Mouse (Mus musculus) liver, embryonic 12.5 days (tissue): ENCODE results near the gene Zfp759. TPM values are rescaled to one million over a fixed set of nuclear protein-coding genes. Genes with fewer than 3 reads are reported as not detected.
A peak's percentile ranks its signal among the peaks of the same experiment; 100 is the strongest.
"Not testable (repeated sequence)": the region's sequence is repeated elsewhere in the genome, so short reads cannot be mapped to it uniquely, and the experiment has no call there.

Source experiments
- ATAC-seq: fragments of 200-750 bp; cut with Nextera tagmentation; 2 replicates; pipeline ENCODE4 v1.8.0; 2017; ENCODE audit warnings: moderate number of reproducible peaks, mild to moderate bottlenecking, moderate library complexity
- H3K27ac ChIP-seq: fragments of 300-500 bp; sonication (generic); 2 replicates; pipeline ENCODE4 v1.5.1; 2016; ENCODE audit warnings: mild to moderate bottlenecking
- H3K27me3 ChIP-seq: fragments of 300-500 bp; sonication (generic); replicated peaks from 2 replicates; pipeline ENCODE4 v1.6.1; 2016; ENCODE audit warnings: mild to moderate bottlenecking, moderate library complexity
- H3K36me3 ChIP-seq: fragments of 300-500 bp; sonication (generic); 2 replicates; pipeline ENCODE4 v1.6.1; 2016; ENCODE audit warnings: mild to moderate bottlenecking, moderate library complexity
- H3K4me1 ChIP-seq: fragments of 300-500 bp; sonication (generic); 2 replicates; pipeline ENCODE4 v1.6.1; 2016
- H3K4me2 ChIP-seq: fragments of 300-500 bp; sonication (generic); 2 replicates; pipeline ENCODE4 v1.6.1; 2016; ENCODE audit warnings: mild to moderate bottlenecking, moderate library complexity
- H3K4me3 ChIP-seq: fragments of 300-500 bp; sonication (generic); 2 replicates; pipeline ENCODE4 v1.5.1; 2016; ENCODE audit warnings: mild to moderate bottlenecking, moderate library complexity
- H3K9ac ChIP-seq: fragments of 300-500 bp; sonication (generic); 2 replicates; pipeline ENCODE4 v1.6.1; 2016; ENCODE audit warnings: mild to moderate bottlenecking, moderate library complexity
- H3K9me3 ChIP-seq: fragments of 300-500 bp; sonication (generic); replicated peaks from 2 replicates; pipeline ENCODE4 v1.6.1; 2016; ENCODE audit warnings: mild to moderate bottlenecking, moderate library complexity
- WGBS: fragments of 180-500 bp; shearing (Covaris S2); methylation state at CpG from one replicate; pipeline ENCODE4 v1.1.7; 2016; ENCODE audit not compliant: insufficient replicate concordance; 5-methylcytosine and 5-hydroxymethylcytosine counted together
- polyA plus RNA-seq: library from polyadenylated mRNA; unstranded; fragments of >200 nt; fragmentation: Nextera tagmentation; extraction: Ambion mirVana; gene quantifications from 2 replicates; pipeline ENCODE4 v1.2.1, GENCODE M21; 2016

Gene Zfp759
- polyA plus RNA-seq, 1 experiment from 2014 or later, result 0.64 TPM

GRCm38 (mm10) chr13:67116163-67116562 lies 5.3 kb upstream of the Zfp759 start, which contains the start of gene Rslcan18:
Gene Rslcan18 (minus strand): TSS chr13:67116263.
- not testable (repeated sequence) for H3K9ac ChIP-seq, H3K4me1 ChIP-seq, H3K27me3 ChIP-seq, ATAC-seq, H3K4me2 ChIP-seq, H3K4me3 ChIP-seq, H3K36me3 ChIP-seq, H3K9me3 ChIP-seq, H3K27ac ChIP-seq
- WGBS, result 80% methylated on average over 8 of the region's 8 CpGs

GRCm38 (mm10) chr13:67124460-67124859 lies 3.0 kb downstream of the Zfp759 start:
- Histone ChIP-seq H3K4me2 (no peak overlapping the region), H3K27ac (no peak overlapping the region), H3K36me3 (no peaks in the 10 kb centered on the region), H3K9ac (no peak overlapping the region), H3K4me1 (peaks cover 9% of the 10 kb centered on the region), H3K27me3 (no peaks in the 10 kb centered on the region), H3K9me3 (no peaks in the 10 kb centered on the region), H3K4me3 (no peak overlapping the region)
- ATAC-seq, result no peak
- WGBS, result 62% methylated on average over 1 of the region's 1 CpGs

GRCm38 (mm10) chr13:67127507-67127906 lies 6.0 kb downstream of the Zfp759 start:
- WGBS, result 67% methylated on average over 10 of the region's 10 CpGs
- not testable (repeated sequence) for H3K4me1 ChIP-seq, H3K9ac ChIP-seq, ATAC-seq, H3K36me3 ChIP-seq, H3K27ac ChIP-seq, H3K27me3 ChIP-seq, H3K9me3 ChIP-seq, H3K4me3 ChIP-seq
- H3K4me2 ChIP-seq, result peak overlapping the region; percentile 72

GRCm38 (mm10) chr13:67128038-67128721 lies 6.7 kb downstream of the Zfp759 start:
- H3K9ac ChIP-seq, result peak overlapping the region; percentile 64
- peak overlapping the region; percentile 64 for H3K4me3 ChIP-seq
- no peak overlapping the region for H3K27ac ChIP-seq
- no peaks in the 10 kb centered on the region for H3K9me3 ChIP-seq
- H3K36me3 ChIP-seq, result no peaks in the 10 kb centered on the region
- ATAC-seq, result peak; percentile 89
- peaks cover 9% of the 10 kb centered on the region for H3K4me1 ChIP-seq
- 2% methylated on average over 18 of the region's 18 CpGs for WGBS
- no peaks in the 10 kb centered on the region for H3K27me3 ChIP-seq
- H3K4me2 ChIP-seq, result peak overlapping the region; percentile 72

GRCm38 (mm10) chr13:67166122-67166521 lies 44.7 kb downstream of the Zfp759 start:
- H3K4me3 ChIP-seq, ATAC-seq: not testable (repeated sequence)
- WGBS, result 47% methylated on average over 4 of the region's 4 CpGs

GRCm38 (mm10) chr13:67172991-67173722 lies 51.7 kb downstream of the Zfp759 start, which contains the start of gene Rsl1:
Gene Rsl1 (plus strand): TSS chr13:67173182.
- H3K27ac ChIP-seq, H3K9me3 ChIP-seq, H3K4me1 ChIP-seq, H3K27me3 ChIP-seq: not testable (repeated sequence)
- ATAC-seq, result peak; percentile 93
- WGBS, result 1% methylated on average over 17 of the region's 17 CpGs
- H3K36me3 ChIP-seq, result peaks cover 12% of the 10 kb centered on the region; the same call in 1 of the 2 replicates
- H3K4me3 ChIP-seq, result peak within 1 kb of the TSS; percentile 63
- H3K9ac ChIP-seq, result peak within 1 kb of the TSS; percentile 68
- H3K4me2 ChIP-seq, result peak within 1 kb of the TSS; percentile 76

More at GRCm38 (mm10) chr13:67166122-67166521, 44.7 kb downstream of the Zfp759 start:
- H3K4me1 ChIP-seq, H3K27ac ChIP-seq, H3K36me3 ChIP-seq, H3K4me2 ChIP-seq, H3K9me3 ChIP-seq, H3K27me3 ChIP-seq, H3K9ac ChIP-seq: not testable (repeated sequence)

GRCm38 (mm10) chr13:67173723-67174055 lies 52.2 kb downstream of the Zfp759 start:
- Histone ChIP-seq H3K4me3 (peak overlapping the region; percentile 63), H3K4me1 (peaks cover 6% of the 10 kb centered on the region; the same call in 1 of the 2 replicates)

More at GRCm38 (mm10) chr13:67173723-67174055, 52.2 kb downstream of the Zfp759 start:
- Histone ChIP-seq H3K27ac (no peak overlapping the region), H3K27me3 (no peaks in the 10 kb centered on the region), H3K36me3 (peaks cover 15% of the 10 kb centered on the region; the same call in 1 of the 2 replicates), H3K9ac (peak overlapping the region; percentile 68), H3K4me2 (peak overlapping the region; percentile 76), H3K9me3 (no peaks in the 10 kb centered on the region)
- ATAC-seq, result no peak
- 20% methylated on average over 5 of the region's 5 CpGs for WGBS

Other genes starting within 250 kb of the Zfp759 start
- gene Gm10767, start 216.7 kb upstream of the Zfp759 start, polyA plus RNA-seq, result 0.36 and 0.56 TPM in 2 replicates
- gene Zfp712, start 60.5 kb upstream of the Zfp759 start, polyA plus RNA-seq, result 1.0 and 1.1 TPM in 2 replicates
- gene Zfp708, start 23.7 kb upstream of the Zfp759 start, polyA plus RNA-seq, result 1.4 and 1.6 TPM in 2 replicates
- 1.3 and 2.5 TPM in 2 replicates for gene Gm28557, start 13.1 kb upstream of the Zfp759 start, polyA plus RNA-seq
- 0.13 and 0.29 TPM in 2 replicates for gene Rslcan18, start 5.4 kb upstream of the Zfp759 start, polyA plus RNA-seq
- 1.9 and 2.6 TPM in 2 replicates for gene Rsl1, start 51.5 kb downstream of the Zfp759 start, polyA plus RNA-seq
- gene Zfp455, start 72.8 kb downstream of the Zfp759 start, polyA plus RNA-seq, result 0.35 and 0.62 TPM in 2 replicates
- 0.74 and 0.92 TPM in 2 replicates for gene Zfp458, start 156.8 kb downstream of the Zfp759 start, polyA plus RNA-seq
- 0.15 and 0.35 TPM in 2 replicates for gene Zfp457, start 184.8 kb downstream of the Zfp759 start, polyA plus RNA-seq
- gene Zfp595, start 210.9 kb downstream of the Zfp759 start, polyA plus RNA-seq, result 1.1 TPM in 2 replicates
- 0.26 and 0.38 TPM in 2 replicates for gene Gm28044, start 238.9 kb downstream of the Zfp759 start, polyA plus RNA-seq
- 0.82 and 1.1 TPM in 2 replicates for gene Zfp953, start 238.9 kb downstream of the Zfp759 start, polyA plus RNA-seq